Mouse (Mus musculus) megakaryocyte, embryonic 14.5 days (primary cell): ENCODE measurements around the gene Sox5.

Experiments
- FLI1 ChIP-seq: IDR thresholded peaks from 2 replicates; pipeline ENCODE4 v1.6.1; 2012; ENCODE audit warnings: low read length, inconsistent platforms, mixed read lengths
- GATA1 ChIP-seq: IDR thresholded peaks from 3 replicates; pipeline ENCODE4 v1.6.1; 2012; ENCODE audit warnings: mixed read lengths, low read length, inconsistent platforms, borderline replicate concordance

GRCm38 (mm10) chr6:144045503-144045902, 736.3 kb downstream of the Sox5 start:
- TF ChIP-seq GATA1 (no peak), FLI1 (no peak)
